Mouse (Mus musculus) brain, embryonic 14.5 days (tissue): ENCODE results near the gene Pabpc4.

Source experiments
- CTCF ChIP-seq: fragments of 200-500 bp; IDR thresholded peaks from 2 replicates; pipeline ENCODE4 v1.5.1; 2012; ENCODE audit warnings: inconsistent platforms, mild to moderate bottlenecking, moderate library complexity, borderline replicate concordance; ENCODE audit not compliant: insufficient read depth, insufficient read length; ENCODE audit errors: extremely low read depth
- POLR2A ChIP-seq: fragments of 200-500 bp; IDR thresholded peaks from 2 replicates; pipeline ENCODE4 v1.6.1; 2012; ENCODE audit warnings: mild to moderate bottlenecking, inconsistent platforms, borderline replicate concordance; ENCODE audit not compliant: poor library complexity, insufficient read depth, insufficient read length, severe bottlenecking; ENCODE audit errors: extremely low read depth

DNA sequence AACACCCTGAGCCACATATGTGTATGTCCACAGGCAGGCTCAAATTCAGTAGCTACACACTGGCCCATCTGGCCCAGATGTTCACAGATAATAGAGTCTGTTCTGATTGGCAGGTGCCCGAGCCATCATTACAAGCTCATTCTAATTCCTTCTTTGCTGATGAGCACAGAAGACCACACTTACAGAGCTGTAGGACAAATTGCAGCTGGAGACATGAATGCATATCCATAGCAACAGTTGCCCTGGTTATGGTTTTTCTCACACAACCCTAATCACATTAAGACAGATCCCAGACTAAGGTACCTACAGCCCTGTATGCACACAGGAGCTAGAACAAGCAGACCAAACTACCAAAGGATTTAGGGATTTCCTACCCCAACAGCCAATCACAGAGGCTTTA lies 46.8 kb upstream of the Pabpc4 start:
- TF ChIP-seq CTCF (no peak), POLR2A (no peak)
